Mouse (Mus musculus): Measurements from ENCODE around the gene Heatr9.

- no peak for TF ChIP-seq CTCF (IDR thresholded peaks at IDR 0.05; ENCODE audit: extremely low read depth, insufficient read length, insufficient replicate concordance, low read depth, low read length)
- TF ChIP-seq POLR2A (IDR thresholded peaks at IDR 0.05; ENCODE audit: low read depth, low read length): no peak
Observed at GRCm38 (mm10) chr11:83551668-83552067, 29.7 kb upstream of the Heatr9 start.

Measured in small intestine, adult 2 months (tissue).